Mouse (Mus musculus): ENCODE results near the gene Gm20388.

DNA sequence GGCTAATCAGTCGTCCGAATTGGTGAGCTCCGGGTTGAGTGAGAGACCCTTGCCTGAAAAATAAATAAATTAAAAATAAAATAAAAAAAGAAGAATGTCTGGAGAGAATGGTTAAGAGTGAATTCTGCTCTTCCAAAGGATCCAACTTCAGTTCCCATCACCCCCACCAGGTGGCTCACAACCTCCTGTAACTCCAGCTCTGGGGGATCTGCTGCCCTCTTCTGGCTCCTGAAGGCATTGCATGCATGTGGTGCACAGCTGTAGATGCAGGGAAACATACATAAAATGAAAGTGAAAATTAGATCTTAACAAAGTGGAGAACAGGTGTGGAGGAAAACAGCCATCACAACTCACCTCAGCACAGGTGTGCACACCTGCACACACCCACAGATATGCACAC is 1840.8 kb downstream of the Gm20388 start:
- TF ChIP-seq POLR2A (IDR thresholded peaks at IDR 0.05; ENCODE audit: insufficient read depth, low read length) (no peak), EP300 (IDR thresholded peaks at IDR 0.05; ENCODE audit: insufficient read depth, low read depth, low read length) (0 out of 2 replicates have a peak, but pooled peaks have one; percentile 35)

All from ES-Bruce4 (cell line).